Mouse (Mus musculus): ENCODE results near the gene Ubac2. TPM values are rescaled to one million over a fixed set of nuclear protein-coding genes. Genes with fewer than 3 reads are reported as not detected.

Ubac2 gene
- polyA plus RNA-seq, 1 experiment from 2014 or later = 66.3 TPM

- no peaks in the 10 kb centered on the region for H3K27me3 ChIP-seq (ENCODE audit: control insufficient read depth, insufficient read depth, low read length)
- DNase-seq (ENCODE audit: low spot score) = no peak
- WGBS = 95% methylated on average over 5 of the region's 5 CpGs
- no peak for ATAC-seq (ENCODE audit: low FRiP score)
- H3K4me2 ChIP-seq (replicated peaks; ENCODE audit: low read depth, low read length) = no peak overlapping the region
- H3K4me3 ChIP-seq (ENCODE audit: low read depth, low read length) = no peak overlapping the region
- H3K9me3 ChIP-seq (ENCODE audit: control insufficient read depth, low read length) = no peaks in the 10 kb centered on the region
- H3K9ac ChIP-seq (ENCODE audit: low read depth, low read length) = no peak overlapping the region
- H3K36me3 ChIP-seq (ENCODE audit: control insufficient read depth, insufficient read depth, low read length) = no peaks in the 10 kb centered on the region
- H3K4me1 ChIP-seq (replicated peaks; ENCODE audit: control insufficient read depth, insufficient read depth, low read length) = no peaks in the 10 kb centered on the region
- no peak overlapping the region for H3K27ac ChIP-seq (ENCODE audit: low read depth, low read length)
Measured at GRCm38 (mm10) chr14:121915143-121915542, 36.7 kb downstream of the Ubac2 start.

- Histone ChIP-seq H3K9me3 (ENCODE audit: control insufficient read depth, low read length) (no peaks in the 10 kb centered on the region), H3K4me1 (replicated peaks; ENCODE audit: control insufficient read depth, insufficient read depth, low read length) (no peaks in the 10 kb centered on the region), H3K4me3 (ENCODE audit: low read depth, low read length) (no peak within 1 kb of the TSS), H3K36me3 (ENCODE audit: control insufficient read depth, insufficient read depth, low read length) (no peaks in the 10 kb centered on the region), H3K9ac (ENCODE audit: low read depth, low read length) (no peak within 1 kb of the TSS), H3K27ac (ENCODE audit: low read depth, low read length) (no peak within 1 kb of the TSS), H3K27me3 (ENCODE audit: control insufficient read depth, insufficient read depth, low read length) (no peaks in the 10 kb centered on the region), H3K4me2 (replicated peaks; ENCODE audit: low read depth, low read length) (no peak within 1 kb of the TSS)
- ATAC-seq (ENCODE audit: low FRiP score) (no peak), DNase-seq (ENCODE audit: low spot score) (no peak)
- 87% methylated on average over 8 of the region's 8 CpGs for WGBS
Measured at GRCm38 (mm10) chr14:121915621-121916020, 37.2 kb downstream of the Ubac2 start, which contains the start of gene Gpr18. Gpr18 (minus strand) TSS chr14:121915781.

- DNase-seq (ENCODE audit: low spot score) (no peak), ATAC-seq (ENCODE audit: low FRiP score) (no peak)
- WGBS = 87% methylated on average over 6 of the region's 6 CpGs
- Histone ChIP-seq H3K4me1 (replicated peaks; ENCODE audit: control insufficient read depth, insufficient read depth, low read length) (no peaks in the 10 kb centered on the region), H3K27ac (ENCODE audit: low read depth, low read length) (no peak overlapping the region), H3K9ac (ENCODE audit: low read depth, low read length) (no peak overlapping the region), H3K36me3 (ENCODE audit: control insufficient read depth, insufficient read depth, low read length) (no peaks in the 10 kb centered on the region), H3K9me3 (ENCODE audit: control insufficient read depth, low read length) (no peaks in the 10 kb centered on the region), H3K4me2 (replicated peaks; ENCODE audit: low read depth, low read length) (no peak overlapping the region), H3K4me3 (ENCODE audit: low read depth, low read length) (no peak overlapping the region), H3K27me3 (ENCODE audit: control insufficient read depth, insufficient read depth, low read length) (no peaks in the 10 kb centered on the region)
Measured at GRCm38 (mm10) chr14:121916311-121917094, 38.1 kb downstream of the Ubac2 start.

- ATAC-seq (ENCODE audit: low FRiP score) (no peak), DNase-seq (ENCODE audit: low spot score) (no peak)
- Histone ChIP-seq H3K4me1 (replicated peaks; ENCODE audit: control insufficient read depth, insufficient read depth, low read length) (no peaks in the 10 kb centered on the region), H3K27me3 (ENCODE audit: control insufficient read depth, insufficient read depth, low read length) (no peaks in the 10 kb centered on the region), H3K4me2 (replicated peaks; ENCODE audit: low read depth, low read length) (no peak overlapping the region), H3K9ac (ENCODE audit: low read depth, low read length) (no peak overlapping the region), H3K36me3 (ENCODE audit: control insufficient read depth, insufficient read depth, low read length) (no peaks in the 10 kb centered on the region), H3K4me3 (ENCODE audit: low read depth, low read length) (no peak overlapping the region), H3K9me3 (ENCODE audit: control insufficient read depth, low read length) (no peaks in the 10 kb centered on the region), H3K27ac (ENCODE audit: low read depth, low read length) (no peak overlapping the region)
- 69% methylated on average over 3 of the region's 3 CpGs for WGBS
Measured at GRCm38 (mm10) chr14:121918266-121918665, 39.8 kb downstream of the Ubac2 start.

- Histone ChIP-seq H3K9ac (ENCODE audit: low read depth, low read length) (no peak overlapping the region), H3K27me3 (ENCODE audit: control insufficient read depth, insufficient read depth, low read length) (no peaks in the 10 kb centered on the region), H3K4me2 (replicated peaks; ENCODE audit: low read depth, low read length) (no peak overlapping the region), H3K27ac (ENCODE audit: low read depth, low read length) (no peak overlapping the region), H3K9me3 (ENCODE audit: control insufficient read depth, low read length) (no peaks in the 10 kb centered on the region), H3K4me1 (replicated peaks; ENCODE audit: control insufficient read depth, insufficient read depth, low read length) (no peaks in the 10 kb centered on the region), H3K36me3 (ENCODE audit: control insufficient read depth, insufficient read depth, low read length) (no peaks in the 10 kb centered on the region), H3K4me3 (ENCODE audit: low read depth, low read length) (no peak overlapping the region)
- WGBS = 50% methylated on average over 3 of the region's 3 CpGs
- ATAC-seq (ENCODE audit: low FRiP score) (no peak), DNase-seq (ENCODE audit: low spot score) (peak; percentile 21)
Measured at GRCm38 (mm10) chr14:121919752-121920151, 41.3 kb downstream of the Ubac2 start.

- Histone ChIP-seq H3K4me2 (replicated peaks; ENCODE audit: low read depth, low read length) (no peak overlapping the region), H3K36me3 (ENCODE audit: control insufficient read depth, insufficient read depth, low read length) (no peaks in the 10 kb centered on the region), H3K4me3 (ENCODE audit: low read depth, low read length) (no peak overlapping the region), H3K27me3 (ENCODE audit: control insufficient read depth, insufficient read depth, low read length) (no peaks in the 10 kb centered on the region), H3K27ac (ENCODE audit: low read depth, low read length) (no peak overlapping the region), H3K9me3 (ENCODE audit: control insufficient read depth, low read length) (no peaks in the 10 kb centered on the region), H3K9ac (ENCODE audit: low read depth, low read length) (no peak overlapping the region), H3K4me1 (replicated peaks; ENCODE audit: control insufficient read depth, insufficient read depth, low read length) (no peaks in the 10 kb centered on the region)
- DNase-seq (ENCODE audit: low spot score) = no peak
- 84% methylated on average over 12 of the region's 12 CpGs for WGBS
- ATAC-seq (ENCODE audit: low FRiP score) = no peak
Measured at GRCm38 (mm10) chr14:121920511-121921124, 42.2 kb downstream of the Ubac2 start.

- no peaks in the 10 kb centered on the region for H3K9me3 ChIP-seq (ENCODE audit: control insufficient read depth, low read length)
- H3K9ac ChIP-seq (ENCODE audit: low read depth, low read length) = no peak overlapping the region
- ATAC-seq (ENCODE audit: low FRiP score) = no peak
- no peaks in the 10 kb centered on the region for H3K36me3 ChIP-seq (ENCODE audit: control insufficient read depth, insufficient read depth, low read length)
- DNase-seq (ENCODE audit: low spot score) = no peak
- 90% methylated on average over 4 of the region's 4 CpGs for WGBS
- H3K4me3 ChIP-seq (ENCODE audit: low read depth, low read length) = no peak overlapping the region
- no peaks in the 10 kb centered on the region for H3K4me1 ChIP-seq (replicated peaks; ENCODE audit: control insufficient read depth, insufficient read depth, low read length)
- H3K4me2 ChIP-seq (replicated peaks; ENCODE audit: low read depth, low read length) = no peak overlapping the region
- H3K27ac ChIP-seq (ENCODE audit: low read depth, low read length) = no peak overlapping the region
- no peaks in the 10 kb centered on the region for H3K27me3 ChIP-seq (ENCODE audit: control insufficient read depth, insufficient read depth, low read length)
Measured at GRCm38 (mm10) chr14:121922016-121922415, 43.6 kb downstream of the Ubac2 start.

- no peaks in the 10 kb centered on the region for H3K9me3 ChIP-seq (ENCODE audit: control insufficient read depth, low read length)
- no peak overlapping the region for H3K4me3 ChIP-seq (ENCODE audit: low read depth, low read length)
- DNase-seq (ENCODE audit: low spot score) (no peak), ATAC-seq (ENCODE audit: low FRiP score) (no peak)
- no peaks in the 10 kb centered on the region for H3K36me3 ChIP-seq (ENCODE audit: control insufficient read depth, insufficient read depth, low read length)
- WGBS = 91% methylated on average over 4 of the region's 4 CpGs
- H3K4me2 ChIP-seq (replicated peaks; ENCODE audit: low read depth, low read length) = no peak overlapping the region
- H3K9ac ChIP-seq (ENCODE audit: low read depth, low read length) = no peak overlapping the region
- H3K27ac ChIP-seq (ENCODE audit: low read depth, low read length) = no peak overlapping the region
- no peaks in the 10 kb centered on the region for H3K27me3 ChIP-seq (ENCODE audit: control insufficient read depth, insufficient read depth, low read length)
- H3K4me1 ChIP-seq (replicated peaks; ENCODE audit: control insufficient read depth, insufficient read depth, low read length) = no peaks in the 10 kb centered on the region
Measured at GRCm38 (mm10) chr14:121922731-121923130, 44.3 kb downstream of the Ubac2 start.

- Histone ChIP-seq H3K36me3 (ENCODE audit: control insufficient read depth, insufficient read depth, low read length) (no peaks in the 10 kb centered on the region), H3K9me3 (ENCODE audit: control insufficient read depth, low read length) (no peaks in the 10 kb centered on the region), H3K9ac (ENCODE audit: low read depth, low read length) (no peak overlapping the region), H3K27me3 (ENCODE audit: control insufficient read depth, insufficient read depth, low read length) (no peaks in the 10 kb centered on the region), H3K27ac (ENCODE audit: low read depth, low read length) (no peak overlapping the region), H3K4me1 (replicated peaks; ENCODE audit: control insufficient read depth, insufficient read depth, low read length) (no peaks in the 10 kb centered on the region), H3K4me2 (replicated peaks; ENCODE audit: low read depth, low read length) (no peak overlapping the region), H3K4me3 (ENCODE audit: low read depth, low read length) (no peak overlapping the region)
- 88% methylated on average over 6 of the region's 6 CpGs for WGBS
- DNase-seq (ENCODE audit: low spot score) = no peak
- no peak for ATAC-seq (ENCODE audit: low FRiP score)
Measured at GRCm38 (mm10) chr14:121924876-121925275, 46.5 kb downstream of the Ubac2 start.

Measured in hindbrain, embryonic 11.5 days (tissue).